Mouse (Mus musculus): ENCODE results near the gene Dach1. TPM values are rescaled to one million over a fixed set of nuclear protein-coding genes. Genes with fewer than 3 reads are reported as not detected.

Gene Dach1
- polyA plus RNA-seq, 1 experiment: 0.52 TPM

DNA sequence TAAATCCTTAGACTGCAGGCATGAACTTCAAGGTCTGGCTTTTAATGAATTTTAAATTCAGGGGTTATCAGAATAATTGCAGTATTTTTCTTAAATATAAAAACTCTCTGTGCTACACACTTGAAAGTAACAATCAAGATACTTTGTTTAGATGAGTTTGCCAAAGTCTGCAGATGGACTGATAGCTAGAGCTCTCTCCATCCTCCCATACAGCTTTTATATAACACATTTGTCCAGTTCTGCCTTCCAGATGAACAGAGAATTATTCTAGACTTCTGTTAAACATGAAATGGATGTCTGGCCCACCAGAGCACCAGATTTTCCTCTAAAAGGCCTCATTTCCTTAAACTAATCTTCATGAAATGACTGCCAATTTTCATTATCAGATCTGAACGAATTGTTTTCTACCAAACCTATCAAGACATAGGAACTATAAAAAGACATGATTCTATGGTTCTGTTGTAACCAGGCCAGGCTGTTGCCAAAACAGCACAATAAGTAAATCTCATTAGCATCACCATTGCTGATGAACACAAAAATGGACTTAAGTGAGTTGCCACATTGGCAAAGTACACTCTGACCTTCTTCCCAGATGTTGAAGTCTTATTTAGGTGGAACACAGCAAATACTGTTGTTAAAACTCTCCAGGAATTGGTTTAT is 167.4 kb downstream of the Dach1 start:
- no peaks in the 10 kb centered on the region for H3K27me3 ChIP-seq (ENCODE audit: control insufficient read depth, insufficient read depth, low read length, poor library complexity, severe bottlenecking)
- H3K9ac ChIP-seq (ENCODE audit: low read depth, poor library complexity, severe bottlenecking): no peak overlapping the region
- H3K4me1 ChIP-seq (ENCODE audit: control insufficient read depth, insufficient read depth, low read length): no peaks in the 10 kb centered on the region
- H3K4me3 ChIP-seq (ENCODE audit: low read depth, low read length): no peak overlapping the region
- no peaks in the 10 kb centered on the region for H3K9me3 ChIP-seq (replicated peaks; ENCODE audit: control insufficient read depth, insufficient read depth, low read length, poor library complexity, severe bottlenecking)
- no peaks in the 10 kb centered on the region for H3K36me3 ChIP-seq (ENCODE audit: control insufficient read depth, insufficient read depth, low read length, poor library complexity, severe bottlenecking)
- no peak overlapping the region for H3K27ac ChIP-seq (ENCODE audit: insufficient read depth, low read length)
- no peak for TF ChIP-seq POLR2A (IDR thresholded peaks at IDR 0.05; ENCODE audit: insufficient read depth, low read length)
- TF ChIP-seq EP300 (IDR thresholded peaks at IDR 0.05; ENCODE audit: insufficient read depth, low read depth, low read length): no peak
- TF ChIP-seq CTCF (IDR thresholded peaks at IDR 0.05; ENCODE audit: low read depth, low read length): no peak

DNA sequence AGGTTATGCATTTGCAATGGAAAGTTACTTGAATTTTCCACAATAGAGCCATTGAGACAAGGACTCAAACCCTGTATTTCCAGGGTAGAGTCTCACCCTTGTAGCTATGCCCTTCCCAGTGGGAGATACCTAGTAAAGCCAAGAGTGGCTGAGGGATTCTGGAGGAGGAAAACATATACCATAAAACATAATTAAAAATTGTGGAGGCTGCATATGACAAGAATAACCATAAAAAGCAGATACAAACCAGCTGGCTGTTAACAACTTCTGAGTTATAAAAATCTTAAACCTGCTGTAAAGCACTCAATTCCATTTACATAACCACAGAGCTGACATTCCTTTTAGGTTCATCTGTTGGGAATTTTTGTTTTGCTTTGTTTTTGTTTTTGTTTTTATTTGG is 171.0 kb downstream of the Dach1 start:
- no peak overlapping the region for H3K4me3 ChIP-seq (ENCODE audit: low read depth, low read length)
- TF ChIP-seq EP300 (IDR thresholded peaks at IDR 0.05; ENCODE audit: insufficient read depth, low read depth, low read length) (no peak), CTCF (IDR thresholded peaks at IDR 0.05; ENCODE audit: low read depth, low read length) (no peak), POLR2A (IDR thresholded peaks at IDR 0.05; ENCODE audit: insufficient read depth, low read length) (no peak)

DNA sequence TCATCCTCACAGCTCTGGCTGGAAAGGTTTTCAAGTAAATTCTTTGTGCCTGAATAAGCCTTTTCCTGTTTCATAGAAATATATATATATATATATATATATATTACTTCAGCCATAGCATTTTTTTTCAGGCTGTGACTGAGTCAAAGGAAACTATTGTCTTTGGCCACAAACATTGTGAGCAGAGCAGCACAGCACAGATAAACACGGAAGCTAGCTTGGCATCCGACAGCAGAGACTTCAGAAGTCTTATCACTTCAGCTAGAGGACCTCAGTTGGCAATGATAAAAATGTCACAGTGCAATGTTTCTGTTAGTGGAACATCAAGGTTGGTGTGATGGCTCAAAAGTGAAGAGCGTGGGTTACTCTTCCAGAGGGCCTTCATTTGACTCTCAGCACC is 186.3 kb downstream of the Dach1 start:
- Histone ChIP-seq H3K27ac (ENCODE audit: insufficient read depth, low read length) (no peak overlapping the region), H3K9me3 (replicated peaks; ENCODE audit: control insufficient read depth, insufficient read depth, low read length, poor library complexity, severe bottlenecking) (no peaks in the 10 kb centered on the region), H3K36me3 (ENCODE audit: control insufficient read depth, insufficient read depth, low read length, poor library complexity, severe bottlenecking) (no peaks in the 10 kb centered on the region), H3K27me3 (ENCODE audit: control insufficient read depth, insufficient read depth, low read length, poor library complexity, severe bottlenecking) (no peaks in the 10 kb centered on the region), H3K4me3 (ENCODE audit: low read depth, low read length) (no peak overlapping the region), H3K9ac (ENCODE audit: low read depth, poor library complexity, severe bottlenecking) (no peak overlapping the region), H3K4me1 (ENCODE audit: control insufficient read depth, insufficient read depth, low read length) (no peaks in the 10 kb centered on the region)
- no peak for TF ChIP-seq EP300 (IDR thresholded peaks at IDR 0.05; ENCODE audit: insufficient read depth, low read depth, low read length)
- no peak for TF ChIP-seq CTCF (IDR thresholded peaks at IDR 0.05; ENCODE audit: low read depth, low read length)
- no peak for TF ChIP-seq POLR2A (IDR thresholded peaks at IDR 0.05; ENCODE audit: insufficient read depth, low read length)

More for the DNA sequence above, 171.0 kb downstream of the Dach1 start:
- no peaks in the 10 kb centered on the region for H3K4me1 ChIP-seq (ENCODE audit: control insufficient read depth, insufficient read depth, low read length)
- no peaks in the 10 kb centered on the region for H3K36me3 ChIP-seq (ENCODE audit: control insufficient read depth, insufficient read depth, low read length, poor library complexity, severe bottlenecking)
- H3K9me3 ChIP-seq (replicated peaks; ENCODE audit: control insufficient read depth, insufficient read depth, low read length, poor library complexity, severe bottlenecking): no peaks in the 10 kb centered on the region
- H3K27ac ChIP-seq (ENCODE audit: insufficient read depth, low read length): no peak overlapping the region
- H3K9ac ChIP-seq (ENCODE audit: low read depth, poor library complexity, severe bottlenecking): no peak overlapping the region
- H3K27me3 ChIP-seq (ENCODE audit: control insufficient read depth, insufficient read depth, low read length, poor library complexity, severe bottlenecking): no peaks in the 10 kb centered on the region

DNA sequence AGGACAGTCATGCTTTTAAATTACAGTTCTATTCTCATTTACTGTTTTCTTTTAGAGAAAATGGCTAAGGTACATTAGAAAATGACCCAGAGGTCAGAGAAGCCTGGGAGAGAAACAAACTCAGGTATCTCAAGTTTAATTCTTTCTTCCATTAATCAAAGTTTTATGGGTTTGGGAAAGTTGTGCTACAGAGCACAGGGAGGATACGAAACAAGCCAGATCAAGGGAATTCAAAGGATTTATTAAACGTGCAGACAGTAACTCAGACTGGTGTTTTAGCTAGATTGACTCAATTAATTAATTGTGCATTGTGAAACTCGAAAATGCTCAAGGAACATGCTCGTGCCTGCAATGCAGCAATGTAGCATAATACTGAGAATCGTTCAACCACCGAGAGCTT is 186.9 kb downstream of the Dach1 start:
- TF ChIP-seq EP300 (IDR thresholded peaks at IDR 0.05; ENCODE audit: insufficient read depth, low read depth, low read length) (no peak), POLR2A (IDR thresholded peaks at IDR 0.05; ENCODE audit: insufficient read depth, low read length) (no peak), CTCF (IDR thresholded peaks at IDR 0.05; ENCODE audit: low read depth, low read length) (no peak)
- no peak overlapping the region for H3K4me3 ChIP-seq (ENCODE audit: low read depth, low read length)
- H3K27ac ChIP-seq (ENCODE audit: insufficient read depth, low read length): no peak overlapping the region
- no peaks in the 10 kb centered on the region for H3K9me3 ChIP-seq (replicated peaks; ENCODE audit: control insufficient read depth, insufficient read depth, low read length, poor library complexity, severe bottlenecking)
- H3K27me3 ChIP-seq (ENCODE audit: control insufficient read depth, insufficient read depth, low read length, poor library complexity, severe bottlenecking): no peaks in the 10 kb centered on the region
- no peaks in the 10 kb centered on the region for H3K36me3 ChIP-seq (ENCODE audit: control insufficient read depth, insufficient read depth, low read length, poor library complexity, severe bottlenecking)
- H3K9ac ChIP-seq (ENCODE audit: low read depth, poor library complexity, severe bottlenecking): no peak overlapping the region
- H3K4me1 ChIP-seq (ENCODE audit: control insufficient read depth, insufficient read depth, low read length): no peaks in the 10 kb centered on the region

DNA sequence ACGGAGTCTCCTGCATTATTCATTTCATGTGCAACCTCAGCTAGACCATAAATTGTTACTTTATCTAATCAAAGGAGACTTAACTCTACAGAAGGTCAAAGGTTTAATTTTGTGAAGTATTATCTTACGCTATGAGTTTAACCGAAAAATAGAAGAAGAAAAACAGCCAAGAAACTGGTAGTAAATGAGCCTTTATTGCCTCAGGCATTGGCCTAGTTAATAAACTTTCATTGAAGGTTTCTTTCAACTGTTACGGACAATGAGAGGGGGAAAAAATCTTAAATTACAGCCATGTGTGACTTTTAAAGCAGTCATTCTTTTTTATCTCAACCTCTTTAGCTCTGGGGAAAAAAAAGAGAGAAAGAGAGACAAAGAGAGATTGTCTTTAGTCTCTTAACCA is 188.7 kb downstream of the Dach1 start:
- H3K4me3 ChIP-seq (ENCODE audit: low read depth, low read length): no peak overlapping the region
- no peaks in the 10 kb centered on the region for H3K36me3 ChIP-seq (ENCODE audit: control insufficient read depth, insufficient read depth, low read length, poor library complexity, severe bottlenecking)
- TF ChIP-seq POLR2A (IDR thresholded peaks at IDR 0.05; ENCODE audit: insufficient read depth, low read length) (no peak), CTCF (IDR thresholded peaks at IDR 0.05; ENCODE audit: low read depth, low read length) (no peak), EP300 (IDR thresholded peaks at IDR 0.05; ENCODE audit: insufficient read depth, low read depth, low read length) (no peak)
- no peaks in the 10 kb centered on the region for H3K27me3 ChIP-seq (ENCODE audit: control insufficient read depth, insufficient read depth, low read length, poor library complexity, severe bottlenecking)
- H3K4me1 ChIP-seq (ENCODE audit: control insufficient read depth, insufficient read depth, low read length): no peaks in the 10 kb centered on the region
- H3K9ac ChIP-seq (ENCODE audit: low read depth, poor library complexity, severe bottlenecking): no peak overlapping the region
- H3K9me3 ChIP-seq (replicated peaks; ENCODE audit: control insufficient read depth, insufficient read depth, low read length, poor library complexity, severe bottlenecking): no peaks in the 10 kb centered on the region
- no peak overlapping the region for H3K27ac ChIP-seq (ENCODE audit: insufficient read depth, low read length)

DNA sequence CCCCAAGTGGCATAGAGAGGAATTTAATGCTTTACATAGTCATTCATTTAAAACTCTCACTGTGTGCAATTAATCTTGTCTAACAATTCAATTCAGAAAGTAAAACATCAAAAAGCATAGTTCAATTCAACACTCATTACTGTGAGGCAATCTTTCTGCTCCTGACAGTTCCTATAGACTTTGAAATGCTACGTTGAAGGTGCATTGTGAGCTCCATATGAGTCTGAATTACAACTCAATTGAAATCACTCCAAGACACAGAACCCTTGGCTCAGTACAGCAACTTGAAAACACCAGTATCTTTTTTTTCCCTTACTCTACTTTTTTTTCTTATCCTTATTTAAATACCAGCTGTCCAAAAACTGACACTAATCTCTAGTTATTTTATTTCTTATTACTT is 193.5 kb downstream of the Dach1 start:
- Histone ChIP-seq H3K27ac (ENCODE audit: insufficient read depth, low read length) (no peak overlapping the region), H3K4me3 (ENCODE audit: low read depth, low read length) (no peak overlapping the region), H3K27me3 (ENCODE audit: control insufficient read depth, insufficient read depth, low read length, poor library complexity, severe bottlenecking) (no peaks in the 10 kb centered on the region), H3K36me3 (ENCODE audit: control insufficient read depth, insufficient read depth, low read length, poor library complexity, severe bottlenecking) (no peaks in the 10 kb centered on the region), H3K9ac (ENCODE audit: low read depth, poor library complexity, severe bottlenecking) (no peak overlapping the region), H3K4me1 (ENCODE audit: control insufficient read depth, insufficient read depth, low read length) (no peaks in the 10 kb centered on the region), H3K9me3 (replicated peaks; ENCODE audit: control insufficient read depth, insufficient read depth, low read length, poor library complexity, severe bottlenecking) (no peaks in the 10 kb centered on the region)
- no peak for TF ChIP-seq POLR2A (IDR thresholded peaks at IDR 0.05; ENCODE audit: insufficient read depth, low read length)

Data from ES-Bruce4 (cell line).